Mouse (Mus musculus) heart, embryonic 14.5 days (tissue): ENCODE data around the gene Etnppl. TPM values are rescaled to one million over a fixed set of nuclear protein-coding genes. Genes with fewer than 3 reads are reported as not detected.

Experiments used
- ATAC-seq: fragments of 200-750 bp; cut with Nextera tagmentation; 2 replicates; pipeline ENCODE4 v1.8.0; 2017; ENCODE audit warnings: low read depth, moderate TSS enrichment; ENCODE audit not compliant: insufficient number of reproducible peaks, insufficient read depth, low FRiP score
- H3K27ac ChIP-seq, 2 experiments: fragments of 200-500 bp in 1 of 2; fragments of 300-500 bp in 1 of 2; sonication (generic) in 1 of 2; replicated peaks in 1 of 2; 2 replicates each; pipeline ENCODE4 v1.5.1; 2012 to 2014; ENCODE audit warnings: low read depth in 2 of 2, low read length in 2 of 2, control low read depth in 1 of 2, mild to moderate bottlenecking in 1 of 2, mixed read lengths in 1 of 2; ENCODE audit not compliant: control insufficient read depth in 1 of 2, insufficient read depth in 1 of 2
- H3K27me3 ChIP-seq: fragments of 300-500 bp; sonication (generic); 2 replicates; pipeline ENCODE4 v1.6.1; 2014; ENCODE audit warnings: mild to moderate bottlenecking, low read length, control low read depth; ENCODE audit not compliant: control insufficient read depth, insufficient read depth
- H3K36me3 ChIP-seq: fragments of 300-500 bp; sonication (generic); 2 replicates; pipeline ENCODE4 v1.6.1; 2014; ENCODE audit warnings: mild to moderate bottlenecking, control low read depth, low read length, mixed read lengths; ENCODE audit not compliant: control insufficient read depth, insufficient read depth
- H3K4me1 ChIP-seq, 2 experiments: fragments of 200-500 bp in 1 of 2; fragments of 300-500 bp in 1 of 2; sonication (generic) in 1 of 2; 2 replicates each; pipeline ENCODE4 v1.6.1; 2012 to 2014; ENCODE audit warnings: low read length in 2 of 2, control low read depth in 1 of 2, mixed read lengths in 1 of 2; ENCODE audit not compliant: control insufficient read depth in 2 of 2, insufficient read depth in 2 of 2
- H3K4me2 ChIP-seq: fragments of 300-500 bp; sonication (generic); 2 replicates; pipeline ENCODE4 v1.6.1; 2014; ENCODE audit warnings: mild to moderate bottlenecking, low read length
- H3K4me3 ChIP-seq, 2 experiments: fragments of 200-500 bp in 1 of 2; fragments of 300-500 bp in 1 of 2; sonication (generic) in 1 of 2; 2 replicates each; pipeline ENCODE4 v1.5.1; 2012 to 2014; ENCODE audit warnings: low read length in 2 of 2, mild to moderate bottlenecking in 2 of 2, control low read depth in 1 of 2, low read depth in 1 of 2, moderate library complexity in 1 of 2; ENCODE audit not compliant: control insufficient read depth in 1 of 2, insufficient read depth in 1 of 2
- H3K9ac ChIP-seq: fragments of 300-500 bp; sonication (generic); 2 replicates; pipeline ENCODE4 v1.6.1; 2014; ENCODE audit warnings: mild to moderate bottlenecking, low read length
- H3K9me3 ChIP-seq: fragments of 300-500 bp; sonication (generic); 2 replicates; pipeline ENCODE4 v1.6.1; 2016; ENCODE audit warnings: low read length, control low read depth; ENCODE audit not compliant: control insufficient read depth
- WGBS: fragments of 180-500 bp; shearing (Covaris S2); extraction: QIAGEN DNeasy Blood & Tissue Kit; methylation state at CpG from one replicate; pipeline ENCODE4 v1.1.7; 2014; 5-methylcytosine and 5-hydroxymethylcytosine counted together
- polyA plus RNA-seq: library from polyadenylated mRNA; unstranded; fragments of >200 nt; fragmentation: Nextera tagmentation; extraction: Ambion mirVana; gene quantifications from 2 replicates; pipeline ENCODE4 v1.2.1, GENCODE M21; 2014

Gene Etnppl
- polyA plus RNA-seq, 1 experiment from 2014 or later: not detected

GRCm38 (mm10) chr3:130687051-130687450 is 69.8 kb downstream of the Etnppl start:
- no peaks in the 10 kb centered on the region for H3K27me3 ChIP-seq
- H3K4me2 ChIP-seq: no peak overlapping the region
- no peak overlapping the region for H3K27ac ChIP-seq
- ATAC-seq: no peak
- no peak overlapping the region for H3K4me3 ChIP-seq
- no peaks in the 10 kb centered on the region for H3K36me3 ChIP-seq
- peaks cover 7 to 8% of the 10 kb centered on the region in 2 experiments; a peak in 3 of 4 replicates for H3K4me1 ChIP-seq
- no peaks in the 10 kb centered on the region for H3K9me3 ChIP-seq
- 87% methylated on average over 1 of the region's 1 CpGs for WGBS
- H3K9ac ChIP-seq: no peak overlapping the region

Other genes with a start within 250 kb of the Etnppl start
- 240 and 244 TPM in 2 replicates for gene Ostc, start 92.0 kb downstream of the Etnppl start, polyA plus RNA-seq
- 621 and 704 TPM in 2 replicates for gene Rpl34, start 113.0 kb downstream of the Etnppl start, polyA plus RNA-seq